Mouse (Mus musculus): ENCODE results near the gene Scarb1.

Gene Scarb1

DNA sequence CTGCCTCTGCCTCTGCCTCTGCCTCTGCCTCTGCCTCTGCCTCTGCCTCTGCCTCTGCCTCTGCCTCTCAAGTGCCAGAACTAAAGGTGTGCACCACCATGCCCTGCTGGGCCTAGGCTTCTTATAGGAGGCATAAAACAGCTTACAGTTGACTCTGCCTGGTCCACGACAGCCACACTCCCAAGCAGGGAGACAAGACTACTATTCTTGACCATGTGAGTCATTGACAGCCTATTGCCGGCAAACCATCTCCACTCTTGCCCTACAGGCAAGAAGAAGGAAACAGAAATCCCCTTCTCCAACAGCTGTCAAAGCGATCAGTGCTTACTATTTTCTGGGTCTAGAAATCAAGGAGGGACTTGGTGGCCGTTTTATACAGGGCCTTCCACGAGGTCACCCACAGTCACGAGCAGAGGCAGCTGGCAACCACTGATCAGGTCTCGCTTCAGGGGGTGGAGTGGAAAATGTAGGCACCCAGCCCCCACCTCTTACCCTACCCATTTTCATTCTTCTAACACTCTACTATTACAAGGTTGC lies 108.4 kb downstream of the Scarb1 start:
- DNase-seq, result no peak

DNA sequence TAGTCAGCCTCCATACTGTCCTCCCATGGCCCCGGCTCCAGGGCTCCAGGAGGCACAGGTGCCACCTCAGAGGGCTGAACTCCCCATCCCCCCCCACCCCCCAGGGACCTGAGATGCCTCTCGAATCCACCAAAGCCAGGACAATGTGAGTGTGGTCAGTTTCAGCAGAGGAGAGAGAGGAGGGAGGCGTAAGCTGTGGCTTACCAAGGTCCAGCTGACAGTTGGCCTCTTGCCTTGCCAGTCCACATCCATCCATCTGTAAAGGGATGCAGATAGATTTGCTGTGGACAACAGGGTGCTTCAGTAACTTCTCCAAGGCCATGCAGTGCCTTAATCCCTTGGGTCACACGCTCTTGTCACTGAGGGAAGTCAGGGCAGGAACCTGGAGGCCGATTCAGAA lies 110.4 kb downstream of the Scarb1 start:
- no peak for DNase-seq

DNA sequence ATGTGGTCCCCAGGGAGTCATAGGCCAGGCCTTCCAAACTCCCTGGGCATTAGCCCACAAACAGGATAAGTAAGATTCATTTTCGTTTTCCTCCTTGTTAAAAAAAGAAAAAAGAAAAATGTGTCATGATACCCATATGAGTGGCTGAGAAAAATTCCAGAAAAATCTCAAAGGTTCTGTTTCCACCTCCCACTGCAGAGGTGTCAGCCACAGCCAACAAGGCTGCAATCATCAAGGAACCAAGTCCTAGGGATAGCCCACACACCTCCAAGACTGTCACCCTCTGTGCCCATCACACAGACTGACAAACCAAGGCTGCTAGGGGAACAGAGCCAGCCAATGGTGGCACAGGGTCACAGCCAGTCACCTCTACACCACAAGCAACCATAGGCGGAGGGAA lies 111.8 kb downstream of the Scarb1 start:
- no peak for DNase-seq

DNA sequence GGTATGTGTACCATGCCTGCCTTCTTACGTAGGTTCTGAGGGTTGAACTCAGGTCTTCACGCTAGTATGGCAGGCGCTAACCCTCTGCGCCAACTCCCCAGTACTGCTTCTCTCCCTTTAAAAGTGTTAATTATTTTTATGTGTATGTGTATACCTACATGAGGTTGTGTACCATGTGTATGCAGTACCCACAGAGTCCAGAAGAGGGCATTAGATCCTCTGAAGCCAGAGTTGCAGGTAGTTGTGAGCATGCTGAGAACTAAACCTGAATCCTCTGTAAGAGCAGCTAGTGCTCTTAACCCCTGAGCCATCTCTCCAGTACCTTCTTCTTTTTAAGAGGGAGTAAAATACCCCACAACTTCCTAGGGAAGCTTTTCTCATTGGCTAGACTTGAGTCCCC lies 113.2 kb downstream of the Scarb1 start:
- peak in 1 of 2 experiments; percentile 39 for DNase-seq

Measured in cerebellum, postnatal 10 days (tissue).